Mouse (Mus musculus) left cerebral cortex, adult 2 months (tissue): ENCODE measurements at regions not wholly inside any gene's neighbourhood (a gene's known extent, or its start where the extent isn't known, plus 50 kb on each side); places are given as distances from the start of the nearest gene placed in this dataset.
"Not testable (repeated sequence)": the region's sequence is repeated elsewhere in the genome, so short reads cannot be mapped to it uniquely, and the experiment has no call there.

Source experiments
- DNase-seq, 2 experiments: peaks; one replicate each; pipeline ENCODE4 v3.0.0; 2021 to 2022; ENCODE audit warnings: low spot score in 2 of 2, mixed read lengths in 1 of 2; ENCODE audit errors: extremely low spot score in 1 of 2
- H3K27ac ChIP-seq: fragments of 200-600 bp; 2 replicates; pipeline ENCODE4 v1.8.1; 2022
- H3K4me3 ChIP-seq: fragments of 200-600 bp; 2 replicates; pipeline ENCODE4 v1.8.1; 2022
- CTCF ChIP-seq: fragments of 200-600 bp; IDR thresholded peaks from 2 replicates; pipeline ENCODE4 v1.8.1; 2022; ENCODE audit warnings: antibody characterized with exemption, mild to moderate bottlenecking, moderate library complexity
- intact Hi-C: fragments of 180-260 bp; cut with DNase I; formaldehyde crosslinking; loops from one replicate; pipeline ENCODE4 v1.15.1; 2025

GRCm38 (mm10) chr10:6262029-6262428, 339.8 kb upstream of the Rgs17 start:
- intact Hi-C loops = no loop called here
- H3K4me3 ChIP-seq = no peak overlapping the region
- no peak for TF ChIP-seq CTCF
- DNase-seq = no peak
- no peak overlapping the region for H3K27ac ChIP-seq

- Histone ChIP-seq H3K4me3 (no peak overlapping the region), H3K27ac (no peak overlapping the region)
- no peak for TF ChIP-seq CTCF
- DNase-seq = no peak
- intact Hi-C loops = no loop called here
Observed at GRCm38 (mm10) chr10:6265662-6266061, 343.5 kb upstream of the Rgs17 start.

- intact Hi-C loops = no loop called here
- no peak for DNase-seq
- no peak for TF ChIP-seq CTCF
- Histone ChIP-seq H3K4me3 (no peak overlapping the region), H3K27ac (no peak overlapping the region)
Observed at GRCm38 (mm10) chr10:6291388-6291787, 369.2 kb upstream of the Rgs17 start.

- peak; percentile 11 to 52 for DNase-seq
- intact Hi-C loops = no loop called here
- Histone ChIP-seq H3K27ac (0 out of 2 replicates have a peak overlapping the region, but pooled peaks have one; percentile 28), H3K4me3 (no peak overlapping the region)
- TF ChIP-seq CTCF = no peak
Observed at GRCm38 (mm10) chr10:6296621-6297020, 374.4 kb upstream of the Rgs17 start.

GRCm38 (mm10) chr10:6297796-6298195, 375.6 kb upstream of the Rgs17 start:
- intact Hi-C loops = no loop called here
- Histone ChIP-seq H3K4me3 (no peak overlapping the region), H3K27ac (no peak overlapping the region)
- no peak for DNase-seq
- TF ChIP-seq CTCF = no peak

- TF ChIP-seq CTCF = no peak
- DNase-seq = no peak
- intact Hi-C loops = no loop called here
- Histone ChIP-seq H3K4me3 (no peak overlapping the region), H3K27ac (no peak overlapping the region)
Observed at GRCm38 (mm10) chr10:6298682-6299081, 376.5 kb upstream of the Rgs17 start.

- intact Hi-C loops = no loop called here
- TF ChIP-seq CTCF = no peak
Observed at GRCm38 (mm10) chr10:6301514-6301913, 379.3 kb upstream of the Rgs17 start.

GRCm38 (mm10) chr10:6309351-6309750, 387.2 kb upstream of the Rgs17 start:
- Histone ChIP-seq H3K27ac (no peak overlapping the region), H3K4me3 (no peak overlapping the region)
- no peak for TF ChIP-seq CTCF
- no peak for DNase-seq
- intact Hi-C loops = no loop called here

More at GRCm38 (mm10) chr10:6301514-6301913, 379.3 kb upstream of the Rgs17 start:
- DNase-seq = no peak
- Histone ChIP-seq H3K4me3 (no peak overlapping the region), H3K27ac (no peak overlapping the region)

GRCm38 (mm10) chr10:6341572-6341971, 416.7 kb upstream of the Oprm1 start:
- intact Hi-C loops = no loop called here
- Histone ChIP-seq H3K27ac (no peak overlapping the region), H3K4me3 (no peak overlapping the region)
- no peak for TF ChIP-seq CTCF
- no peak for DNase-seq

GRCm38 (mm10) chr10:6349216-6349615, 409.1 kb upstream of the Oprm1 start:
- intact Hi-C loops, H3K4me3 ChIP-seq, DNase-seq, H3K27ac ChIP-seq: not testable (repeated sequence)

GRCm38 (mm10) chr10:6366182-6366581, 392.1 kb upstream of the Oprm1 start:
- no peak overlapping the region for H3K4me3 ChIP-seq
- DNase-seq = no peak
- no peak for TF ChIP-seq CTCF
- H3K27ac ChIP-seq = no peak overlapping the region
- intact Hi-C loops = no loop called here

GRCm38 (mm10) chr10:6371666-6372065, 386.6 kb upstream of the Oprm1 start:
- intact Hi-C loops = no loop called here
- Histone ChIP-seq H3K4me3 (no peak overlapping the region), H3K27ac (no peak overlapping the region)
- no peak for TF ChIP-seq CTCF
- DNase-seq = no peak

GRCm38 (mm10) chr10:6417336-6418105, 340.8 kb upstream of the Oprm1 start:
- DNase-seq, H3K4me3 ChIP-seq, intact Hi-C loops, H3K27ac ChIP-seq: not testable (repeated sequence)

- DNase-seq, intact Hi-C loops, H3K27ac ChIP-seq, H3K4me3 ChIP-seq: not testable (repeated sequence)
Observed at GRCm38 (mm10) chr10:6418234-6418633, 340.1 kb upstream of the Oprm1 start.
